Mouse (Mus musculus): ENCODE results near the gene Olfr805.

Olfr805 gene

GRCm38 (mm10) chr10:129729275-129729674 is at the start of gene Olfr805:
Gene Olfr805, minus strand, starts transcription at chr10:129729375.
- DNase-seq = no peak

GRCm38 (mm10) chr10:129778123-129778522 is 48.9 kb upstream of the Olfr805 start:
- no peak for DNase-seq

- no peak for DNase-seq
Observed at GRCm38 (mm10) chr10:129774338-129774737, 45.2 kb upstream of the Olfr805 start, which contains the start of gene Olfr809. Gene Olfr809, plus strand, starts transcription at chr10:129774638.

GRCm38 (mm10) chr10:129765182-129765581 is 36.0 kb upstream of the Olfr805 start, which contains the start of gene Olfr808:
Gene Olfr808, plus strand, starts transcription at chr10:129765482.
- no peak for DNase-seq

- DNase-seq = no peak
Observed at GRCm38 (mm10) chr10:129757693-129758092, 28.5 kb upstream of the Olfr805 start, which contains the start of gene Olfr807. Gene Olfr807, minus strand, starts transcription at chr10:129757793.

GRCm38 (mm10) chr10:129741821-129742220 is 12.6 kb upstream of the Olfr805 start, which contains the start of gene Olfr806:
Gene Olfr806, minus strand, starts transcription at chr10:129741921.
- DNase-seq = no peak

- DNase-seq = no peak
Observed at GRCm38 (mm10) chr10:129702910-129703309, 26.3 kb downstream of the Olfr805 start, which contains the start of gene Olfr804. Gene Olfr804, plus strand, starts transcription at chr10:129703210.

- DNase-seq = no peak
Observed at GRCm38 (mm10) chr10:129694186-129694585, 35.0 kb downstream of the Olfr805 start, which contains the start of gene Olfr803. Gene Olfr803, minus strand, starts transcription at chr10:129694286.

- DNase-seq = no peak
Observed at GRCm38 (mm10) chr10:129688069-129688468, 41.1 kb downstream of the Olfr805 start, which contains the start of gene Olfr802. Gene Olfr802, minus strand, starts transcription at chr10:129688169.

- DNase-seq = no peak
Observed at GRCm38 (mm10) chr10:129673765-129674164, 55.4 kb downstream of the Olfr805 start, which contains the start of gene Olfr801. Gene Olfr801, minus strand, starts transcription at chr10:129673865.
